Mouse (Mus musculus): ENCODE data around the gene Nup214. TPM values are rescaled to one million over a fixed set of nuclear protein-coding genes. Genes with fewer than 3 reads are reported as not detected.
A peak's percentile ranks its signal among the peaks of the same experiment; 100 is the strongest.

The Nup214 gene
- polyA plus RNA-seq, 2 experiments: 41.3 to 65.2 TPM

DNA sequence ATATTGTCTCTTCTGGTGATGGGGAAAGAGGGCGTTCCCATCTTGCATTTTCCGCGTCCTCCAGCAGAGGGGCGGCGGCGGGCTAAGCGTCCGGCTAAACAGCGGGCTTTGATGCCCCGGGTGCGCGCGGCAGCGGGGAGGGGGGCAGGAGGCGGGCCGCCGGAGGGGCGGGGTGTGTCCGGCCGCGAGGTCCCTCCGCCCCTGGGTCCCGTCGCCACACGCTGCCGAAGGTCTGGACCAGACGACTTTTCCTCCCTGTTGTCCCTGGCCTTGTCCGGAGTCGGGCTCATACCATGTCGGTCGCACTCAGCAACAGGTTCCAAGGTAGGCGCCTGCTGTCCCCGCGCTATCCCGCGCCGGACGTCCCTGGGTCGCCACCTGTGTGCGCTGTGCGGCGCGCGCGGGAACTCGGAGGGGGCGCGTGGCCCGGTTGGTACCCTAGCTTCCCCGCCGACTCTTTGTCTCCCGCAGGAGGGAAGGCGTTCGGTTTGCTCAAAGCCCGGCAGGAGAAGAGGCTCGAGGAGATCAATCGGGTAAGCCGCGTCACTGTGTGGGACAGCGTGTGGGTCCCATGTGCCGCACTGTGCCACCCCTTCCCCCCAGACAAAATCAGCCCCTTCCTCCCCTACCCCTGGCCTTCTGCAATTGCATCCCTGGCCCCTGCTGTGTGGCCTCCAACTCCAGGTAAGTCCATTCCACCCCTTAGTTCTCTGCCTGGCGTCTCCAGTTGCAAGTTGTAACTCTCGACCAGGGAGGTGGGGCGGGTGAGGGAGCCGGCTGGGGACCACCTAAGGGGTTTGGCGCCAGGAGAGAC lies 24.0 kb upstream of the Nup214 start, which contains the start of gene Aif1l:
TSS of gene Aif1l (plus strand) at position 82 of the 814 bp plus-strand sequence.
- TF ChIP-seq POLR2A (IDR thresholded peaks at IDR 0.05; ENCODE audit: borderline replicate concordance, extremely low read depth, insufficient read depth, insufficient read length): no peak
- no peaks in the 10 kb centered on the region for H3K9me3 ChIP-seq (ENCODE audit: control insufficient read depth, low read length)
- peaks cover 12% of the 10 kb centered on the region for H3K4me1 ChIP-seq (ENCODE audit: control insufficient read depth, insufficient read depth, low read length)
- peak within 1 kb of the TSS; percentile 72 for H3K4me3 ChIP-seq (replicated peaks; ENCODE audit: low read length)
- DNase-seq (ENCODE audit: low spot score) (peak; percentile 67), ATAC-seq (ENCODE audit: low FRiP score, low read depth) (peak; percentile 84)
- peak within 1 kb of the TSS; percentile 96 for H3K4me2 ChIP-seq (replicated peaks; ENCODE audit: low read depth, low read length, severe bottlenecking)
- no peaks in the 10 kb centered on the region for H3K27me3 ChIP-seq (ENCODE audit: control insufficient read depth, insufficient read depth, low read length)
- 0 out of 2 replicates have a peak, but pooled peaks cover 4% of the 10 kb centered on the region for H3K36me3 ChIP-seq (ENCODE audit: control insufficient read depth, insufficient read depth, low read length)
- no peak within 1 kb of the TSS for H3K27ac ChIP-seq (replicated peaks; ENCODE audit: low read depth, low read length)
- peak within 1 kb of the TSS; percentile 72 for H3K9ac ChIP-seq (ENCODE audit: low read depth, low read length, severe bottlenecking)
- WGBS: under 1% methylated on average over 61 of the region's 66 CpGs

DNA sequence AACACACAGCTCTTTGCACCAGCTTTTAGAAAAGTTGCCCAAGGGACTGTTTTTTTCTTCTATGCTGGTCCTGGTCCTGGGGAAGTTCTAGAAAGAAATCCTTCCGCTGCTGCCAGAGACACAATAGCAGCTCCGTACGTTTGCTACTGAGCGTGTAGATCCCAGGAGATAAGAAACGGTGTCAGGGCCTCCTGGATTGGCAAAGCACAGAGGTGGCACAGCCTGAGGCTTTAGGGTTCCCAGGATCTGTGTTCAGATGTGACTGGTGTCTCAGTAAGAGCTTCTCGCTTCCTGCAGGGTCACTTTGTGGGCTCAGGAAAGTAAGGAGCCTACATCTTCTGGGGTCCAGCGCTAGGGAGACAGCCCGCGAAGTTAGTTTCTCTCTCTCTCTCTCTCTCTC lies 23.3 kb upstream of the Nup214 start:
- Histone ChIP-seq H3K9me3 (ENCODE audit: control insufficient read depth, low read length) (no peaks in the 10 kb centered on the region), H3K9ac (ENCODE audit: low read depth, low read length, severe bottlenecking) (peak overlapping the region; percentile 72), H3K4me2 (replicated peaks; ENCODE audit: low read depth, low read length, severe bottlenecking) (peak overlapping the region; percentile 96), H3K36me3 (ENCODE audit: control insufficient read depth, insufficient read depth, low read length) (0 out of 2 replicates have a peak, but pooled peaks cover 4% of the 10 kb centered on the region), H3K4me3 (replicated peaks; ENCODE audit: low read length) (peak overlapping the region; percentile 72), H3K4me1 (ENCODE audit: control insufficient read depth, insufficient read depth, low read length) (peaks cover 12% of the 10 kb centered on the region), H3K27ac (replicated peaks; ENCODE audit: low read depth, low read length) (no peak overlapping the region), H3K27me3 (ENCODE audit: control insufficient read depth, insufficient read depth, low read length) (no peaks in the 10 kb centered on the region)
- 23% methylated on average over 9 of the region's 9 CpGs for WGBS
- ATAC-seq (ENCODE audit: low FRiP score, low read depth): no peak
- TF ChIP-seq POLR2A (IDR thresholded peaks at IDR 0.05; ENCODE audit: borderline replicate concordance, extremely low read depth, insufficient read depth, insufficient read length): no peak
- no peak for DNase-seq (ENCODE audit: low spot score)

DNA sequence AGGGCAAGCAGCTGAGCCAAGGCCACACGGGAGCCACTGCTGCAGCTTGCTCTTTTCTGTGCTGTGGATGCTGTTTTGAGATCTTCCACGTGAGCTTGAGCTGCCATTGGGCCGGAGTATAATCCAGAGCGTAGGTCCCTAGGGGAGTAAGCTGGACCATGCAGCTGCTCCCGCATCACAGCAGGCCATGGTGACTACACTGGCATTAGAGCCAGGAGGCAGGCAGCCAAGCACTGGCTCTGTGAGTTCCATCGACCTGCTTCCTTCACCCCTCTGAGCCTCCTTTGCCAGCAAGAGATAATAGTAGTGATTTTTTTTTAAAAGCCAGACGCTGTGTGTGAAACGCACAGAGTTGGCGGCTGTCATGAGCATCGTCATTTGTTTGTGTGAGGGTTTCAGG lies 22.0 kb upstream of the Nup214 start:
- 0 out of 2 replicates have a peak, but pooled peaks cover 4% of the 10 kb centered on the region for H3K36me3 ChIP-seq (ENCODE audit: control insufficient read depth, insufficient read depth, low read length)
- H3K9ac ChIP-seq (ENCODE audit: low read depth, low read length, severe bottlenecking): no peak overlapping the region
- ATAC-seq (ENCODE audit: low FRiP score, low read depth) (no peak), DNase-seq (ENCODE audit: low spot score) (no peak)
- WGBS: 88% methylated on average over 10 of the region's 10 CpGs
- H3K4me1 ChIP-seq (ENCODE audit: control insufficient read depth, insufficient read depth, low read length): peaks cover 12% of the 10 kb centered on the region
- no peaks in the 10 kb centered on the region for H3K9me3 ChIP-seq (ENCODE audit: control insufficient read depth, low read length)
- no peak overlapping the region for H3K4me2 ChIP-seq (replicated peaks; ENCODE audit: low read depth, low read length, severe bottlenecking)
- no peak overlapping the region for H3K4me3 ChIP-seq (replicated peaks; ENCODE audit: low read length)
- TF ChIP-seq POLR2A (IDR thresholded peaks at IDR 0.05; ENCODE audit: borderline replicate concordance, extremely low read depth, insufficient read depth, insufficient read length): no peak
- no peak overlapping the region for H3K27ac ChIP-seq (replicated peaks; ENCODE audit: low read depth, low read length)
- H3K27me3 ChIP-seq (ENCODE audit: control insufficient read depth, insufficient read depth, low read length): no peaks in the 10 kb centered on the region

DNA sequence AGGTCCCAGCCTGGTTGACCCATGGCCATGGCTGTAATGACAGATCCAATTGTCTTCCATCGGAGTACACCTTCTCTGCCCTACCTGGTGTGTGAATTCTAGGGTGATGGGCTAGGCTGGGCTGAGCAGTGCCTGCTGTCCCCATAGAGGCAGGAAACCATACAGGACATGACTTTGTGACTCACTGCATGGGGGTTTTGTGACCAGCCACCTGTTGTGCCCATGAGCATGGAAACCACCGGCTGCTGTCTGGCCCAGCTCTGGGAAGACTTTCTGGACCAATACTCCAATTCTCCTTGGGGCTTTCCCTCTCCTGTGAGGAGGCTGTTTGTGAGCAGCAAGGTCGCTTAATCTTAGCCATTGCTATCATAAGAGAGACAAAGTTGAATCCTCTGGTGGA lies 21.5 kb upstream of the Nup214 start:
- Histone ChIP-seq H3K36me3 (ENCODE audit: control insufficient read depth, insufficient read depth, low read length) (0 out of 2 replicates have a peak, but pooled peaks cover 4% of the 10 kb centered on the region), H3K4me1 (ENCODE audit: control insufficient read depth, insufficient read depth, low read length) (peaks cover 12% of the 10 kb centered on the region), H3K9ac (ENCODE audit: low read depth, low read length, severe bottlenecking) (no peak overlapping the region), H3K4me3 (replicated peaks; ENCODE audit: low read length) (no peak overlapping the region), H3K4me2 (replicated peaks; ENCODE audit: low read depth, low read length, severe bottlenecking) (no peak overlapping the region), H3K9me3 (ENCODE audit: control insufficient read depth, low read length) (no peaks in the 10 kb centered on the region), H3K27ac (replicated peaks; ENCODE audit: low read depth, low read length) (no peak overlapping the region), H3K27me3 (ENCODE audit: control insufficient read depth, insufficient read depth, low read length) (no peaks in the 10 kb centered on the region)
- DNase-seq (ENCODE audit: low spot score) (no peak), ATAC-seq (ENCODE audit: low FRiP score, low read depth) (no peak)
- no peak for TF ChIP-seq POLR2A (IDR thresholded peaks at IDR 0.05; ENCODE audit: borderline replicate concordance, extremely low read depth, insufficient read depth, insufficient read length)
- 86% methylated on average over 3 of the region's 3 CpGs for WGBS

GRCm38 (mm10) chr2:31953687-31954086 lies 20.5 kb upstream of the Nup214 start:
- H3K27ac ChIP-seq (replicated peaks; ENCODE audit: low read depth, low read length): no peak overlapping the region
- WGBS: 79% methylated on average over 8 of the region's 8 CpGs
- no peak overlapping the region for H3K4me3 ChIP-seq (replicated peaks; ENCODE audit: low read length)
- peaks cover 12% of the 10 kb centered on the region for H3K4me1 ChIP-seq (ENCODE audit: control insufficient read depth, insufficient read depth, low read length)
- DNase-seq (ENCODE audit: low spot score) (no peak), ATAC-seq (ENCODE audit: low FRiP score, low read depth) (no peak)
- H3K4me2 ChIP-seq (replicated peaks; ENCODE audit: low read depth, low read length, severe bottlenecking): no peak overlapping the region
- no peaks in the 10 kb centered on the region for H3K27me3 ChIP-seq (ENCODE audit: control insufficient read depth, insufficient read depth, low read length)
- 0 out of 2 replicates have a peak, but pooled peaks cover 4% of the 10 kb centered on the region for H3K36me3 ChIP-seq (ENCODE audit: control insufficient read depth, insufficient read depth, low read length)
- no peak overlapping the region for H3K9ac ChIP-seq (ENCODE audit: low read depth, low read length, severe bottlenecking)
- no peaks in the 10 kb centered on the region for H3K9me3 ChIP-seq (ENCODE audit: control insufficient read depth, low read length)
- TF ChIP-seq POLR2A (IDR thresholded peaks at IDR 0.05; ENCODE audit: borderline replicate concordance, extremely low read depth, insufficient read depth, insufficient read length): no peak
